Mouse (Mus musculus) frontal cortex, adult 2 months (tissue): ENCODE measurements around the gene Olfr571. TPM values are rescaled to one million over a fixed set of nuclear protein-coding genes. Genes with fewer than 3 reads are reported as not detected.

Source experiments
- DNase-seq, 2 experiments: peaks; one replicate each; pipeline ENCODE4 v3.0.0; 2022; ENCODE audit warnings: low spot score in 1 of 2; ENCODE audit errors: extremely low spot score in 1 of 2
- polyA plus RNA-seq: library from polyadenylated mRNA; depleted of rRNA; stranded (reverse); fragments of >200 nt; gene quantifications from 2 replicates; pipeline ENCODE4 v1.2.3, GENCODE M21; 2012; rRNA removed

The Olfr571 gene
- polyA plus RNA-seq: not detected in 2 replicates

DNA sequence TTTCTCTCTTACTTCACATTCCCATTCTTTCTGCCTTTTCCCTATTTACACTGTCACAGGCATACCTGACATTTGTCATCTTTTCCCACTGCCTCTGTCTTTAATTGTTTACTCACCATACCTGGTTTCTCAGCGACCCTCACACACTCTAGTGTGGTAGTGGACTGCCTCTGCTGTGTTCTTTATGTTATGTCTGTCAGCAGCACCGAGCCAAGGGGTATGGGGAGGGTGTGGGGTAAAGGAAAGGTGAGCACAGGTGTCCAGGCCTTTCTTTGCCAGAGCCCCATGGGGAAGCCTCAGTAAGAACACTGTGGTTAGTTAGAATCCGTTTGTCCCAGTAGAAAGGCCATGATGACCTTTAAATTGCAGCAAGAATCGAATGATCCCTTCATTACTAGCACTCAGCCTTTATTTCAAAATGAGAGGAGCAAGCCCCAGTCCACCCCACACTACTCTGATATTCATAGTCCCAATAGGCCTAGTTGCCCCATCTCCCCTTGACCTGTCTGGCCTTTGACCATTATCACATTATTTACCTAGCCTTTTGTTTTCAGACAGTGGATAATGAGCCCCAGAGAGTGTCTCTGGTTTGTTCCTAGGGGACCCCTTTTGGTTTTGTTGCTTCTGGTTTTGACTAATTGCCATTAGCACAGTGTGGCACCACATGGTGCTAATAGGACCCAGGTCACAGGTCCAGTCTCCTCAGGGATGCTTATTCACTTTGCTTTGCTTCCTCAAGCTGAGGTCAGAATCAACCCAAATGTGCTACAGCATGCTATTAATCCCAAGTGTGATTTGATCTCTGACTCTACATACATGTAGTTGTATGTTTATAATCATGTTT is at the start of gene Olfr571:
Olfr571 (minus strand) TSS at position 505 of the 844 bp plus-strand sequence.
- DNase-seq: no peak

DNA sequence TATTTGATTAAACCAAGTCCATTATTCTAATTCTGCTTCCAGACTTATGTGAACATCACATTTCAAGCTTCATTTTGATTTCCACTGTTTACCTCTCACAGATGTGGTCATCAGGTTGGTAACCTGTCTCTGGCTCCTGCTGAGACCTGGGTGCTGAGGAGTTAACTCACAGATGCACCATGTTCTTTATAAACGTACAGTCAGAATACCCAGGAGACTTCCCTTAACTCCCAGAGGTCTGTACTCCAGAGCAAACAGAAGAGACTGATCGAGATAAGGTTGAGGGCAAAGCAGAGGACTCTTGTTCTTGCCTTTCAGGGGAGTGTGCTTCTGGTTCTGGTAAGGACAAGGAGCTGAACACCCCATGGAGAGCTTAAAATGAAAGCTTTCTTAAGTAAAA is 45.0 kb upstream of the Olfr571 start, which contains the start of gene Olfr576:
Olfr576 (plus strand) TSS at position 301 of the 400 bp plus-strand sequence.
- DNase-seq: no peak

DNA sequence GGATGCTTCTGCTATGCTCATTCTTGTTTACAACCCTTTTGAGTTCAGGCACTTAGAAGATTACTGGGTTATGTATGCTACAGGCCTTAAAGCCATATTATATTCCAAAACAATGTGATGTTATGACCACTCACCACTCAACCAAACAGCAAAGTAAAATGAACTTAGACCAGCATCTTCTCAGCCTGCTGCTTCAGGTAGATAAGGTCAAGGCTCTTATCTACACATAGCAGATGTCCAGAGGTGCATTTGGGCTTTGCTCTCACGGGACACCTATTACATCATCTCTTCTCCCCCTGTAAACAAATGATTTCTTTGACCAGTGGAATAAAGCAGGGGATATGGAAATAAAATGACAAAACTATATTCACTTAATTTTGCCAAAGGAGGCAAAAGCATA is 41.3 kb upstream of the Olfr571 start, which contains the start of gene Olfr575:
Olfr575 (minus strand) TSS at position 183 of the 400 bp plus-strand sequence.
- DNase-seq: no peak

DNA sequence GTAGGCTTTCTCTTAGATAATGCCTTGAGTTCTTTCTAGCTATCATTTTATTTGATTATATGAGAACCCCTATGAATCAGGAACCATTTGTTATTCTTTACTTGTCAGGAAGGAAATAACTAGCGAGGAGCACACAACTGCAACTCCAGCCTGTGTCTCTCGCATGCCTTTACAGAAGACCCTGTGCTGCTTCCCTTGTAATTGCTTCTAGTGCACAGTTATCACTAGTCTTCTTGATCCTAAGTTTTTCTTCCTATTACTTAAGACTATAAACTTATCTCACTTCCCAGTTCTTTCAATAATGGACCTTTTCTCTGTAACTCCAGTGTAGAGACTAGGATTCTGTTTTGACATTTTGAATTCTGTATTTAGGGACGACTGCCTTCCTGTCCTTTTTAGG is 40.8 kb upstream of the Olfr571 start:
- no peak for DNase-seq

DNA sequence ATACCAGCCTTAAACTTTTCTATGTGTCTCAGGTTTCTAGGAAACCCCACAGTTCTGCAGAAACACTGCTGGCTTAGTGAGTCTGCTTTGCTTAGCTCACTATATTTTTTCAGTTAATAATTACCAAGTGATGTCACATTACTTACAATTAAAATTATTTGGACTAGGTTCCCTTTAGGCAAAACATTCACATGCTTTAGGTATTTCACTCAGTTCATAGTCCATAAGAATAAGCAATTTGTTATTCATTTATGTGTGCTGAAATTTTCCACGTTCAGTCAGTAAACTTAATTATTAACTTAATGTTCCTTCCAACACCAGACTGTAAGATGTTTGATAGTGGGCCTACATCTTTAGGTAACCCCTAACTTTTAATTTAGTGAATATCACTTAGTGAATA is 33.4 kb upstream of the Olfr571 start:
- DNase-seq: no peak

DNA sequence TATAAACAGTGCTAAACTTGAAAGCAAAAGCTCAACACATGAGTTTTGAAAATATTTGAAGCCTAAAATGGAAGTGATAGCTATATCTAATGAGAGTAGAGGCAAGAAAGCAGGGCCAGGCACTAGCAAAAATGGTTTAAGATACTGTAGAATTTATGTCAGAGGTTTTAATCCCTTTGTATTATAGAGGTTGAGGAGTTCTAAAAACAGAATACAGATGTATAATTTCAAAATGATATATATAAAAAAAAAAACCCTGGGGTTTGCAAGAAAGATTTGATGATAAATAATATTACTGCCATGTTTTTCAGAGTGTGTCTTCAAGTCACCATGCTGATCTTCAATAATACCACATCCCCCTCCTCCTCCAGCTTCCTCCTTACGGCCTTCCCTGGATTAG is 30.8 kb upstream of the Olfr571 start, which contains the start of gene Olfr574:
Olfr574 (plus strand) TSS at position 301 of the 400 bp plus-strand sequence.
- DNase-seq: no peak

DNA sequence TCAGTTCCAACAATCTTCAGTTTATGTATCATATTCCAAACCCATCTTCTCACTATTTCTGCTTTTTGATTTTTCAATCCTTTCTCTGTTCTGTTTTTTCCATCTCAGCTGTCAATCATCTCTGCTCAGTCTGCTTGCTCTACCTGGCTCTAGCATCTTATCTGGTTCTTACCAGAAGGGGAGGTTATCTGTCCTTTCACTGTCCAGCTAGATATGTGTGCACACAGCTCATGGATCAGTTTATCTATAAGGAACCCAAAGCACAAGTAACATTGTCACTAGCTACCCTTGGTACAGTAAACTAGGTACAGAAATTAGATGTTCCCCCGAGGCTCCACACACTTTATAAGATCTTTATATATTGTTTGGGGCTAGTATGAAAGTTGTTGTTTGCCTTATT is 26.1 kb upstream of the Olfr571 start:
- no peak for DNase-seq

DNA sequence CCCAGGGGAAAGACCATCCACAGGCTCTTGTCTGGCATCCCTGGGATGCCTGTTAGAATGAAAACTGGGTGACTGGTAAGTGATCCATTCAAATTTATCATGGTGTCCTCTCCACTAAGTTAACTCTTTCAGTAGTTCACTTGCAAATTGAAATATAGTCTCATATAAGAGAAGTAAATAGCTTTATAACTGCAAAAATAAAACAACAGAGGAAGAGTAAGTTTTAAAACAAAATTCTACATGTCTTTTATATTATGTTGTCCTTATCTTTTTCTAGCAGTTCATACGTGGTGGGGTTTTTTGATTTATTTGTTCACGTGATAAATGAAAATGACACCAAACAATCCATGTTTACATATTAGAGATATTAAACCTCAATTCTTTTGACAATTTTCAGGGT is 25.1 kb upstream of the Olfr571 start, which contains the start of gene Olfr573-ps1:
Olfr573-ps1 (minus strand) TSS at position 101 of the 400 bp plus-strand sequence.
- no peak for DNase-seq

DNA sequence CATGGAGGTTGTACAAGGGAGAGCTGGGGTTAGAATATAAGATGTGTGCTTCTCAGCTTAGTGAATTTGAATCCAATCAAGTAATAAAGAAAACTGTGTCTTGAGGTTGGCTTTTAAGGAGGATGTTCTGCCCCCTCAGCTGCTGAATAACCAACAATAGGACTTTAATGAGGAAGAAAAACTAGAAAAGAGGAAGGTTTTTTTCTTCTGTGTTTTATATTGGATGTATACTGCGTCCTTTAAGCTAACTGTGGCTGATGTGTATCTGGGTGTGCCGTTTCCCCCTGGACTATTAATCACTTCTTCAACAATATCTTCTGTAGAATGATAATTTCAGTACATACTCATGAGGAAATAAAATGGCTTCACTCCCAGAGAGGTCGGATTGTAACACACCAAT is 9.8 kb upstream of the Olfr571 start:
- no peak for DNase-seq

DNA sequence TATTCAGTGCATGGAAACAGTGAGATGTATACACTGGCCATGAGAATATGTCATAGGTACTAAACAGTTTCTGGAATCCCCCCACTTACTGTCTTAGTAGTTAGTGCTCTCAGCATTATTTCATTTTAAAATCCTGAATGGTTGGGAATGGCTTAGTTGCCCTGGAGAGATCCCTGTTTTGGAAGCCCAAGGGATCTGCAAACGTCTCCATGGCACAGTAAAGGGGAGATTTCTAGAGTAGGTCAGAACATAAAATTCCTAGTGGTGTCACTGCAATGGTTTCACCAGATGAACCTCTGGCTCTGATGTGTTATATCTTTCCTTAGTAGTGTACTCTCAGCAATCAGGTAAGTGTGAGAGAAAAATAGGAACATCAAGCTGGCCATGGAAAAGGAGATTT is 6.8 kb upstream of the Olfr571 start, which contains the start of gene Olfr572:
Olfr572 (plus strand) TSS at position 301 of the 400 bp plus-strand sequence.
- no peak for DNase-seq

DNA sequence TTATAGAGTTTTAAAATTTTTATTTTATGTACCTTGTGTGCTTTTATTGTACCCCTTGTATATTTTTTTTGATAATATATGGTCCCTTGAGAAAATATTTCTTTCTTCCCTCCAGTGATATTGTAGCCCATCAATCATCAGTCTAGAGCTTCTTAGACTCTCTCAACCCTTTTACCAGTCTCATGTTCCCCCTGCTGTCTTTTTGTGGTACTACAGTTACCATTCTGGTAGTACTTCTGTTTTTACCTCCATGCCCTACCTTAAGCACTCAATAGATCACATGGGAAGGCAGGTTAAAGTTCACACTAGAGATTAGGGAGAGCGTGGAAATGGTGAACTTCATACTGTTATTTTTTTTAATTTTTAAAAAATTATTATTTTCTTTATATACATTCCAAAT is 2.3 kb upstream of the Olfr571 start:
- peak in 1 of 2 experiments; percentile 73 for DNase-seq

DNA sequence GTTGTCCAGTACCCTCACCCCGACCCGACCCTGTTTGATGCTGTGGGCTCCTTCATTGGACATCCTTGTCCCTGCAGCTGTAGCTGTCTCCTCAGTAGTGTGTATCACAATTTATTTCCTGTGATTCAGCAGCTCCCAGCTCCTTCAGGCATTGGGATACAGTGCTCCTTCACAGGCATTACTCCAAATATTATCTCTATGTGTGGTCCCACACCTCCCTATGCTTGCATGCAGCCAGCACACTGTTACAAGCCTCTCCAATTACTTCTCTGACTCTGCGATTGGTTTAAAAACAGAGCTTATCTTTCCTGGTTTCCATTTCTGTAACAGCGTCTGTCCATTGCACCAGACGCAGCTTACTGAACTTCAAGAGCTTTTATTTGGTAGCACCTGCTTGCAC is 931 bp downstream of the Olfr571 start:
- no peak for DNase-seq

DNA sequence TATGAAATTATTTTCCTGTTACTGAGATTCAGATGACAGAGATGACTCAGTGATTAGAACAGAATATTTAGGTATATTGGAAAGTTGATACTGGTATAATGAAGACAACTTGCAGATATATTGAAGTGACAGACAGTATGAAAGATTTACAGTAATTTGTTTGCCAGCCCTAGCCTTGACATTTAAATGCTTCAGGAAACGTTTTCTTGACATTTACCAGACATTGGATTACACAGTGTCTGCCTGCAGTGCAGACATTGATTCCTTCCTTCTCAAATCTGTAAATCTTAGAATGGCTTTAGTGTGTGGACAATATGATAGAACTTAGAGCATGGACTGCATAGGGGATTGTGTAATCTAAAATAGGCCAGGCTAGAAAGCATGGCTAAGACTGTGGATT is 2.1 kb downstream of the Olfr571 start:
- DNase-seq: no peak

DNA sequence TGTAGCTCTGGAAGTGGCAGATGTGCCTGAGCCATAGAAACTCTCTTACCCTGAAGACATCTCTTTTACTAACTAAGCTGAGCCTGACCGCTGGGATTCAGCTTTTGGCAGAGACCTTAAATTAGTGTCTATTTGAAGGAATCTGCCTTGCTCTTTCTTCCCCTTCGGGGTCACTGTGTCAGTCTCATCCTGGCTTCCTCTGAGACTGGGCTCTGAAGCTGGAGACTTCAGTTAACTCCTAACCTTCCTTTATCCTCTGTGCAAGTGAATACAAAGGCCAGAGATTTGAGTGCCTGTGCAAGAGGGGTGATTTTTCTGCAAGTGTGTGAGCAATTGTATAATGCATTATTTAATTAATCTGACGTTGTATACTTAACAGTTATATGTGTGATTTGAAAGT is 26.6 kb downstream of the Olfr571 start, which contains the start of gene Olfr569:
Olfr569 (minus strand) TSS at position 101 of the 400 bp plus-strand sequence.
- DNase-seq: no peak

DNA sequence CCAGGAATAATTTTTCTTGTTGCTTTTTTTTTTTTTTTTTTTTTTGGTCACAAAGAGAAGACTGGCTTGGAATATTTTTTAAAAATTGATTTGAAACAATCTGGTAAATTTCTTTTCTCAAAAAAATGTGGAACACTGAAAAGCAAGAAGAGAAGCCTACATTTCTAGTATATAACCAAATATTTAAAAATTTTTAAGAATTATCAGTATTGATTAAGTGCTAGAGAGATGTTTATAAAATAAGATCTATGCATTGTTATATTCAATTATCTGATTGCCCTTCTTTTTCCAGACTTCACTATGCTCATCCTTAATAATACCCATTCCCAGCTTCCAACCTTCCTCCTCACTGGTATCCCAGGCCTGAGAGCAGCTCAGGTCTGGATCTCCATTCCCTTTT is 40.5 kb downstream of the Olfr571 start, which contains the start of gene Olfr568:
Olfr568 (plus strand) TSS at position 301 of the 400 bp plus-strand sequence.
- no peak for DNase-seq

DNA sequence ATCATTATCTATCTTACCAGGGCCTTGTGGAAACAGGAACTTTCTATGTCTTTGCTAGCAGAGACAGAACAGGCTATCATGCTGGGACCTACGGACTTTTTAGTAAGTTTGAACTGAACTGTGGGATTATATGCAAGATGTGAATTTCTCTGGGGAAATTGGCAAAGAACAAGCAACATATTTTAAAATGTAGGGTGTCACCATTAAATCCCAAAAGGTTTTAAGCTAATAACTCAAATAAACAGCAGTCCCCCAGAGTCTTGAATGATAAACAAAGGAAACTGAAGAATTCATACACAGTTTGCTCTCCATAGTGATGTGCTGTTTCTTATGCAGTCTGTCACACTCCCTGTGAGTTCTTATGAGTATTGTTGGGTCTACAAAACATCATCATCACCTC is 58.7 kb downstream of the Olfr571 start, which contains the start of gene Olfr566:
Olfr566 (minus strand) TSS at position 101 of the 400 bp plus-strand sequence.
- DNase-seq: no peak

DNA sequence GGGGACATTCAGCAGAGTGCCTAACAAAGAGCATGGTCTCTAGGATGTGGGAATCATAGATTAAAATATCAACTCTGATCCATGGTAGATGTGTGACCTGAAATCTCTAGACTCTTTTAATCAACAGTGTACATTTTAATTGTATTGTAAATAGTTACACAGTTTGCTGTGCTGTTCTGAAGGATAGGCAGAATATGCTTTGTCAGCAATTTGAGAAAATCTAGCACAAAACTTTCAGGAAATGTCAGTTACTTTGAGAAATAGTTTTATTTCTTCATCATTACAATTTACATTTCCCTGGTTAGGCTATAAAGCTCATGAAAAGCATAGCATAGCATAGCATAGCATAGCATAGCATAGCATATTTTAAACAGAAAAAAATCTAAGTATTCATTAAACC is 61.5 kb downstream of the Olfr571 start:
- no peak for DNase-seq

Other genes with a start within 250 kb of the Olfr571 start
- gene Trim68, start 230.2 kb downstream of the Olfr571 start, polyA plus RNA-seq: 16.2 and 16.3 TPM in 2 replicates
- gene Olfr557, start 221.6 kb downstream of the Olfr571 start, polyA plus RNA-seq: not detected in 2 replicates
- gene Olfr558, start 215.3 kb downstream of the Olfr571 start, polyA plus RNA-seq: 0.67 and 0.68 TPM in 2 replicates
- gene Olfr33, start 198.5 kb downstream of the Olfr571 start, polyA plus RNA-seq: not detected in 2 replicates
- not detected in 2 replicates for gene Olfr559, start 190.0 kb downstream of the Olfr571 start, polyA plus RNA-seq
- 0.14 and 0.21 TPM in 2 replicates for gene Olfr560, start 158.2 kb downstream of the Olfr571 start, polyA plus RNA-seq
- 4.4 and 5.7 TPM in 2 replicates for gene Olfr78, start 158.1 kb downstream of the Olfr571 start, polyA plus RNA-seq
- not detected in 2 replicates for gene Olfr561, start 146.3 kb downstream of the Olfr571 start, polyA plus RNA-seq
- not detected in 2 replicates for gene Olfr564, start 114.1 kb downstream of the Olfr571 start, polyA plus RNA-seq
- gene Olfr566, start 58.8 kb downstream of the Olfr571 start, polyA plus RNA-seq: 0.11 TPM in 1 of 2 replicates, not detected in the other
- gene Olfr568, start 40.4 kb downstream of the Olfr571 start, polyA plus RNA-seq: not detected in 2 replicates
- not detected in 2 replicates for gene Olfr569, start 26.7 kb downstream of the Olfr571 start, polyA plus RNA-seq
- gene Olfr570, start 23.0 kb downstream of the Olfr571 start, polyA plus RNA-seq: not detected in 2 replicates
- gene Olfr572, start 6.9 kb upstream of the Olfr571 start, polyA plus RNA-seq: not detected in 2 replicates
- gene Olfr573-ps1, start 25.0 kb upstream of the Olfr571 start, polyA plus RNA-seq: not detected in 2 replicates
- gene Olfr574, start 30.9 kb upstream of the Olfr571 start, polyA plus RNA-seq: not detected in 2 replicates
- not detected in 2 replicates for gene Olfr575, start 41.2 kb upstream of the Olfr571 start, polyA plus RNA-seq
- gene Olfr576, start 45.1 kb upstream of the Olfr571 start, polyA plus RNA-seq: not detected in 2 replicates
- gene Olfr577, start 58.4 kb upstream of the Olfr571 start, polyA plus RNA-seq: not detected in 2 replicates
- not detected in 2 replicates for gene Olfr578, start 71.8 kb upstream of the Olfr571 start, polyA plus RNA-seq
- gene Olfr582, start 120.5 kb upstream of the Olfr571 start, polyA plus RNA-seq: not detected in 2 replicates
- gene Olfr583, start 133.8 kb upstream of the Olfr571 start, polyA plus RNA-seq: not detected in 2 replicates
- 0.13 TPM in 1 of 2 replicates, not detected in the other for gene Olfr584, start 164.3 kb upstream of the Olfr571 start, polyA plus RNA-seq
- gene Olfr585, start 180.2 kb upstream of the Olfr571 start, polyA plus RNA-seq: not detected in 2 replicates
- not detected in 2 replicates for gene Olfr586, start 208.1 kb upstream of the Olfr571 start, polyA plus RNA-seq
- gene Olfr588-ps1, start 223.3 kb upstream of the Olfr571 start, polyA plus RNA-seq: not detected in 2 replicates
- not detected in 2 replicates for gene Olfr589, start 238.8 kb upstream of the Olfr571 start, polyA plus RNA-seq